Mouse (Mus musculus): ENCODE results near the gene Ddx39.

Ddx39 gene

GRCm38 (mm10) chr8:83737852-83738562, 23.0 kb downstream of the Ddx39 start:
- DNase-seq (ENCODE audit: low spot score in 2 of 2) = peak in 1 of 2 experiments; percentile 54

DNA sequence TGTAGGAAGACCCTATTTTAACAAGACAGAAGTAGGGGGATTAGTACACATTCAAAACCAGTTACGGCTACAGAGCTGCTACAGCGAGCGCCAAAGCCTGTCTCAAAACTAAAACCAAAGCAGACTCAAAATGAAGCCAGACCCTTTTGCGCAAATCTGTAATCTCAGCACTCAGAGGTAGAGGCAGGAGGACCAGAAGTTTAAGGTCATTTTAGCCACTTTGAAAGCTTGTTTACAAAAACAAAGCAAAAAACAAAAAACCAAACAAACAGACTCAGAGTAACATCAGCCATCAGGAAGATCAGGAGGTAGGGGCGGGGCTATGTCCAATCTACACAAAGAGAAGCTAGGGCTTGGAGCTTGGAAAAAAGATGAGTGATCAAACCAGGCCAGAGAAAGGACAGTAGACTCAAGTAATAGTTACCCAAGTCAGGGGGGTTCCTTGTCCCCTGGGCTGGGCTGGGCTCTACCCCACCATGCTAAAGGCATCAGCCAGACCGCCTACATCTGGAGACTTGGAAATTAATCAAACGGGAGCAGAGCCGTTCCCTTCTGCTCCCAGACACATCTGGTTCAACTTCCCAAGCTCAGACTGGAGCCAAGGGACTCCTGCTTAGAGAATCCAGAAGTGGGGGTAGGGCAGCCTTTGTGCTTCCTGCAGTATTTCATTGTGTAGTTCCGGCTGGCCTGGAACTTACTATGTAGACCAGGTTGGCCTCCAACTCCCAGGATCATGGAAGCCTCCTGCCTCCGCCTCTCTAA, 24.2 kb downstream of the Ddx39 start:
- DNase-seq (ENCODE audit: low spot score in 2 of 2) = no peak

DNA sequence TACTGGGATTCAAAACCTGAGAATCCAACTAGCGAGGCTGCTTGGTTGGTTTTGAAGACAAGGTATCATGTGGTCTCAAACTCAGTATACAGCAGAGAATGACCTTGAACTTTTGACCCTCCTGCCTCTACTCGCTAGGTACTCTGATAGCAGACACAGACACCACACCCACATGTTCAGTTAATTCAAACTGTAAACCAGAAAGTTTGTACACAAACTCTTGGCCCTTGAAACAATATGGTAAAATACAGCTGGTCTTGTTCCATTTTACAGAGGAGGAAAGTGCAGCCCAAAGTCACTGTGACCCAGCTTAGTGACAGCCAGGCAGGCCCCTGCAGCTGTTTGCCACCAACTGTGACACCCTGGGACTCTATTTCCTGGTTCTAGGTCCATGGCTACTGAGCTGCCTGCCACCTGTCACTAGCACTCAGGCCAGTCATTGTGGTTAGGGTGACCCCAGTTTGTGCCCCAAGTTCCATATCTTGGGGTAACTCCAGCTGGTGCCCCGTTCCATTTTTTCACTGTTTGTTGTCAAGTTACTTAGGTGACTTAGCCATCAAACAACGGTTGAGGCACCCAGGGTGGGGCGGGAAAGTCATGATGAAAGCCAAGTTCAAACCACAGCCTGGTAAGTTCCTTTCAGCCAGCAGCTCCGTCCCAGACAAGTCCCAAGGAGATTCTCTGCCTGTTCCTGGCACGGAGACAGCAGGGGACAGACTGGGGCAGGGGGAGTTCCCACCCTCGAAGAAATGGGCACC, 24.9 kb downstream of the Ddx39 start:
- DNase-seq (ENCODE audit: low spot score in 2 of 2) = no peak

GRCm38 (mm10) chr8:83740586-83740975, 25.6 kb downstream of the Ddx39 start:
- no peak for DNase-seq (ENCODE audit: low spot score in 2 of 2)

DNA sequence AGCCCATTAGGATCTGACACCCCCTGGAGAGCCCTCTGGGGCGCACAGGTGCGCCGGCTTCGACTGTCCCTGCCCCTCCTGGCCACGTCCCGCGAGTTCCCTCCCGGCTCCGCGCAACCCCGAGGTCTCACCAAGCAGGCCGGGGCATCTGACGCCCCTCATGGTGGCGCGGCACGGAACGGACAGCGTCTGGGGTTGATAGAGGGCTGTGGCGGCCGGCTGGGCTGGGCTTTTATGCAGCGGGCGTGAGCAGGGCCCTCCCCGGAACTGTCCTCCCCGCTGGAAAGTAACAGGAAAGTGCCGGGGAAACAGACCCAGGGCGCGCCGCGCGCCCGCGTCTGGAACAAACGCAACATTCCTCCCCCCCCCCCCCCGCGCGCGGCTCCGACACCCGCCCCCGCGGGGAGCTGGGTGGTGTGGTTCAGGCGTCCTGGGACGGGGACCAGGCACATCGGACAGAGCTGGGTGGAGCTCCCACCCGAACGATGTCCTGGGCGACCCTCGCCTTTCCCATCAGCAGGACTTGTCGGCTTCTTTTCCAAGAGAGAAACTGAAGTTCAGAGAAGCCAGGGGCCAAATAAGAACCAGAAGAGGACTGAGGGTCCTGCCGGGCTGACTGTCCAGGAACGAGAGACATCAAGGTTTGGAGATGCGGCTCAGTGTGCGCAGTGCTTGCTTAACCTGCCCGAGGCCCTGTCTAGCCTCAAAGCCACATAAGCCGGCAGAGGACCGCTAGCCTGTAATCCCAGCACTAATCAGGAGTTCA, 26.2 kb downstream of the Ddx39 start, which contains the start of gene Adgre5:
Gene Adgre5 (minus strand): TSS at position 351 of the 766 bp plus-strand sequence.
- DNase-seq (ENCODE audit: low spot score in 2 of 2) = peak; percentile 51 to 75

DNA sequence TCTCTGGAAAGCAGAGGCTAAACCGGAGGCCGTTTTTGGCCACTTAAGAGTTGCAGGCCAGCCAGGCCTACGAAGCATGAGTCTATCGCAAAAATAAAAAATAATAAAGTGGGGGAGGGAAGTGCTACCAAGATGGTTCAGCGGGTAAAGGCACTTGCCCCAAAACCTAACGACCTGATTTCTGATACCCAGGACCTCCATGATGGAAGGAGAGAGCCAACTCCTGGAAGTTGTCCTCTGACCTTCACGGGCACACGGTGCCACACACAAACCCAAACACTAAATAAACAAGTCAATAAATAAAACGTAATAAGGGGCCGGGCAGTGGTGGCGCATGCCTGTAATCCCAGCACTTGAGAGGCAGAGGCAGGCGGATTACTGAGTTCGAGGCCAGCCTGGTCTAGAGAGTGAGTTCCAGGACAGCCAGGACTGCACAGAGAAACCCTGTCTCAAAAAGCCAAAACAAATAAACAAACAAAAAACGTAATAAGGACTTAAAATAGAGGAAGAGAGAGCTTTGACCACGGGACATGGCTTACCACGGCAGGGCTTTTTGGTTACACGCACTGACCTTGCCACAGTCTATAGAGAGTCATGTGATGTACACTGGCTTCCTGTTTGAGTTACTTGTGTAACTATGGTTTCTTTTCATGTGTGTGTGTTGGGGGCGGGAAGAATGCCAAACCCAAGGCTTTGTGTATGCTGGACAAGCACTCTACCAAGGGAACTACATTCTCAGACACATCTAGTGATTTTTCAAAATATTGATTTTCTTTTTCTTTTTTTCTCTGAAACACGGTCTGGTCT, 27.1 kb downstream of the Ddx39 start:
- no peak for DNase-seq (ENCODE audit: low spot score in 2 of 2)

- no peak for DNase-seq (ENCODE audit: low spot score in 2 of 2)
These were observed 28.0 kb downstream of the Ddx39 start for GRCm38 (mm10) chr8:83742968-83743367.

DNA sequence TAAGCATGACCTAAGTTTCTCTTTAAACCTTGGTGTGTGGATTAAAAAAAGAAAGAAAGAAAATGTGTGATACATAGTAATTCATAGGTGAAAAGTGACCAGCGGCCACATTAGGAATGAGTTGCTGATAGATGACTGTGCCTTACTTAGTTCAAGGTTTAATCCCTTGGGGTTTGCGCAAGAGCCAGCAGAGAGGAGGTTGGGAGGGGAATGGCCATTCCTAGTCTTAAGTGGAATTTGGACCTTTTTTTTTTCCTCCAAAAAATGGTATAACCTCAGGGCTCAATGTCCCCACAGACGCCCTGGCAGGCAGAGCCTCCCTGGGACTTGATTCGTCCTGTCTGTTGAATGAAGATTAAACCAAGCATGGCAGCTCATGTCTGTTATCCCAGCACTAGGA, 29.1 kb downstream of the Ddx39 start:
- DNase-seq (ENCODE audit: low spot score in 2 of 2) = no peak

GRCm38 (mm10) chr8:83747661-83748346, 32.8 kb downstream of the Ddx39 start:
- peak in 1 of 2 experiments; percentile 47 for DNase-seq (ENCODE audit: low spot score in 2 of 2)

DNA sequence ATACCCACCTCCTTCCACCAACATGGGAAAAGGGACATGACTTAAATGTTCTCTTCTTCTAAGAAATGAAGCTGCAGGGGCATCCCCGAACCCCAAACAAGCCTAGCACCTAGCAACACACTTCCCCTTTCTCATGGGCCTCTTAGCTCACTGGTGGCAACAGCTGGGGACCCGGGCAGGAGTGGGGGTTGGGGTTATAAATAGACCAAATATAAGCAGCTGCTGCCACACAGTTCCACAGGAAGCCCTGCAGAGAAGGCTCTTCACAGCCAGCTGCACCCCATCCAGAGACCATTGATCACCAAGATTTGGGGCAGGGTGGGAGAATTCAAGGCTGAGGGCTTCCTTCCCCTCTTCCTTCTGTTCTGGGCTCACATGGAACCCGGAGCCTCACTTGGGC, 33.7 kb downstream of the Ddx39 start:
- peak in 1 of 2 experiments; percentile 28 for DNase-seq (ENCODE audit: low spot score in 2 of 2)

GRCm38 (mm10) chr8:83749265-83749664, 34.3 kb downstream of the Ddx39 start:
- DNase-seq (ENCODE audit: low spot score in 2 of 2) = no peak

GRCm38 (mm10) chr8:83754149-83754548, 39.2 kb downstream of the Ddx39 start:
- no peak for DNase-seq (ENCODE audit: low spot score in 2 of 2)

- DNase-seq (ENCODE audit: low spot score in 2 of 2) = no peak
These were observed 41.3 kb downstream of the Ddx39 start for GRCm38 (mm10) chr8:83756273-83756672.

- DNase-seq (ENCODE audit: low spot score in 2 of 2) = no peak
These were observed 42.2 kb downstream of the Ddx39 start for GRCm38 (mm10) chr8:83757084-83757607.

- DNase-seq (ENCODE audit: low spot score in 2 of 2) = no peak
These were observed 43.3 kb downstream of the Ddx39 start for GRCm38 (mm10) chr8:83758298-83758697.

GRCm38 (mm10) chr8:83759231-83759759, 44.3 kb downstream of the Ddx39 start:
- peak in 1 of 2 experiments; percentile 16 for DNase-seq (ENCODE audit: low spot score in 2 of 2)

- no peak for DNase-seq (ENCODE audit: low spot score in 2 of 2)
These were observed 49.1 kb downstream of the Ddx39 start for GRCm38 (mm10) chr8:83764116-83764515.

DNA sequence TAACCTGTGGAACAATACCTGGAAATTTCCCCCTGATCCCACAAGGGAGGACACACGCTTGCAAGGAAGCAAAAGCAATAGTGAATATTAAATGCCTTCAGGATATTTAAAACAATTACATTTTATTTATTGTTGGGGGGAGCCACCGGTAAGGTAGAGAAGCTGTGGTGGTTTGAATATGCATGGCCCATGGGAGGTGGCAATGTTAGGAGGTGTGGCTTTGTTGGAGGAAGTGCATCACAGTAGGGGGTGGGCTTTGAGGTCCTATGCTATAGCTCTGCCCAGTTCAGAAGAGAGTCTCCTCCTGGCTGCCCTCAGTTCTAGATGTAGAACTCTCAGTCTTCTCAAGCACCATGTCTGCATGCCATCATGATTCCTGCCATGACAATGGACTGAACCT, 49.7 kb downstream of the Ddx39 start:
- DNase-seq (ENCODE audit: low spot score in 2 of 2) = no peak

- DNase-seq (ENCODE audit: low spot score in 2 of 2) = no peak
These were observed 50.7 kb downstream of the Ddx39 start for GRCm38 (mm10) chr8:83765663-83766062.

DNA sequence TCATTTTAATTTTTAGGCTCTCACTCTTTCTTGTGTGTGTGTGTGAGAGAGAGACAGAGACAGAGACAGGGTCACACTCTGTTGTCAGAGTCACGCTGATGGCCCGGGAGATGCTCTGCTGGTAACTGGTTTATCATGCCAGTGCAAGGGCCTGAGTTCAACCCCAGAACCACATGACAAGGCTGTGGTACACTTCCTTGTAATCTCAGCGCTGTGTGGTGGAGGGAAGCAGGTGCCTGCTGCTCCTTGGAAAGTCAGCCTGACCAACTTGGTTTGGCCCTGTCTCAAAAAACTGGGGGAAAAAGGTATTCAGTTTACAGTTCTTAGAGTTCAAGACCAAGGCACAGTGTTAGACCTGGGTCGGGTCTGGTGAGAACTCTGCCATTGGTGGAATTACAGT, 52.5 kb downstream of the Ddx39 start:
- DNase-seq (ENCODE audit: low spot score in 2 of 2) = no peak

Measured in urinary bladder, postnatal 36 days (tissue).